Mouse (Mus musculus) heart, adult 2 months (tissue): ENCODE data around the gene Ccdc160. TPM values are rescaled to one million over a fixed set of nuclear protein-coding genes. Genes with fewer than 3 reads are reported as not detected.

Experiments
- DNase-seq, 2 experiments: peaks; one replicate each; pipeline ENCODE4 v3.0.0; 2021
- H3K27ac ChIP-seq: fragments of 200-600 bp; 2 replicates; pipeline ENCODE4 v1.8.1; 2022
- H3K27me3 ChIP-seq: fragments of 200-500 bp; 2 replicates; pipeline ENCODE4 v1.6.1; 2012; ENCODE audit warnings: mild to moderate bottlenecking, low read length, inconsistent platforms, mixed read lengths; ENCODE audit not compliant: control insufficient read depth, insufficient read depth
- H3K36me3 ChIP-seq: fragments of 200-500 bp; 2 replicates; pipeline ENCODE4 v1.6.1; 2012; ENCODE audit warnings: low read length, inconsistent platforms; ENCODE audit not compliant: control insufficient read depth, insufficient read depth
- H3K4me1 ChIP-seq: fragments of 200-500 bp; 2 replicates; pipeline ENCODE4 v1.6.1; 2011; ENCODE audit warnings: low read length; ENCODE audit not compliant: control insufficient read depth, insufficient read depth
- H3K4me3 ChIP-seq: fragments of 200-600 bp; 2 replicates; pipeline ENCODE4 v1.8.1; 2022
- H3K79me2 ChIP-seq: fragments of 200-500 bp; replicated peaks from 2 replicates; pipeline ENCODE4 v1.6.1; 2012; ENCODE audit warnings: mild to moderate bottlenecking, inconsistent platforms, low read length, moderate library complexity, mixed read lengths; ENCODE audit not compliant: control insufficient read depth, insufficient read depth
- H3K9ac ChIP-seq: fragments of 200-500 bp; 2 replicates; pipeline ENCODE4 v1.6.1; 2012; ENCODE audit warnings: low read depth, mild to moderate bottlenecking, control low read depth, inconsistent platforms, low read length, mixed read lengths
- CTCF ChIP-seq: fragments of 200-600 bp; IDR thresholded peaks from 2 replicates; pipeline ENCODE4 v1.8.1; 2022; ENCODE audit warnings: antibody characterized with exemption, mild to moderate bottlenecking, moderate library complexity
- EP300 ChIP-seq: fragments of 200-500 bp; IDR thresholded peaks from 2 replicates; pipeline ENCODE4 v1.6.1; 2011; ENCODE audit warnings: low read depth, low read length, control low read depth; ENCODE audit not compliant: insufficient read depth
- POLR2A ChIP-seq: fragments of 200-500 bp; IDR thresholded peaks from 2 replicates; pipeline ENCODE4 v1.6.1; 2011; ENCODE audit warnings: mild to moderate bottlenecking, low read depth, low read length, control low read depth; ENCODE audit not compliant: insufficient read depth
- WGBS: fragments of 180-500 bp; shearing (Covaris S2); methylation state at CpG from one replicate; pipeline ENCODE4 v1.1.7; 2018; 5-methylcytosine and 5-hydroxymethylcytosine counted together
- intact Hi-C: fragments of 180-260 bp; cut with DNase I; formaldehyde crosslinking; loops from one replicate; pipeline ENCODE4 v1.15.1; 2025
- polyA plus RNA-seq: library from polyadenylated mRNA; depleted of rRNA; stranded (reverse); fragments of >200 nt; gene quantifications from 2 replicates; pipeline ENCODE4 v1.2.3, GENCODE M21; 2012
- total RNA-seq, 2 experiments: library from RNA; stranded (reverse); gene quantifications; 2 replicates each; pipeline ENCODE4 v1.2.3; 2021

Gene Ccdc160
- total and polyA plus RNA-seq, 3 experiments, result 0.42 TPM; not detected in 2

- H3K79me2 ChIP-seq, result no peaks in the 10 kb centered on the region
- WGBS, result 82% methylated on average over 1 of the region's 1 CpGs
These were observed 44.2 kb upstream of the Ccdc160 start for GRCm38 (mm10) chrX:52746849-52747248.

GRCm38 (mm10) chrX:52753491-52754085 lies 37.4 kb upstream of the Ccdc160 start:
- no peaks in the 10 kb centered on the region for H3K27me3 ChIP-seq
- no peak for DNase-seq
- H3K79me2 ChIP-seq, result no peaks in the 10 kb centered on the region
- TF ChIP-seq EP300 (no peak), POLR2A (no peak), CTCF (no peak)
- intact Hi-C loops, result no loop called here
- no peak overlapping the region for H3K27ac ChIP-seq
- H3K4me1 ChIP-seq, result no peaks in the 10 kb centered on the region
- H3K9ac ChIP-seq, result no peak overlapping the region
- no peaks in the 10 kb centered on the region for H3K36me3 ChIP-seq
- 26% methylated on average over 6 of the region's 6 CpGs for WGBS
- H3K4me3 ChIP-seq, result no peak overlapping the region

More at GRCm38 (mm10) chrX:52746849-52747248, 44.2 kb upstream of the Ccdc160 start:
- Histone ChIP-seq H3K27ac (no peak overlapping the region), H3K4me1 (no peaks in the 10 kb centered on the region), H3K27me3 (peaks cover 2% of the 10 kb centered on the region; the same call in 1 of the 2 replicates), H3K4me3 (no peak overlapping the region), H3K36me3 (no peaks in the 10 kb centered on the region), H3K9ac (no peak overlapping the region)
- TF ChIP-seq CTCF (no peak), EP300 (no peak), POLR2A (no peak)
- DNase-seq, result no peak
- intact Hi-C loops, result no loop called here

GRCm38 (mm10) chrX:52757164-52757563 lies 33.8 kb upstream of the Ccdc160 start:
- no peak overlapping the region for H3K9ac ChIP-seq
- intact Hi-C loops, result no loop called here
- no peak for TF ChIP-seq EP300
- TF ChIP-seq POLR2A, result no peak
- no peak for TF ChIP-seq CTCF
- H3K79me2 ChIP-seq, result no peaks in the 10 kb centered on the region
- WGBS, result 71% methylated on average over 3 of the region's 3 CpGs
- H3K4me1 ChIP-seq, result no peaks in the 10 kb centered on the region
- H3K36me3 ChIP-seq, result no peaks in the 10 kb centered on the region
- DNase-seq, result no peak
- no peaks in the 10 kb centered on the region for H3K27me3 ChIP-seq
- no peak overlapping the region for H3K4me3 ChIP-seq
- H3K27ac ChIP-seq, result no peak overlapping the region

- Histone ChIP-seq H3K4me3 (no peak overlapping the region), H3K4me1 (no peaks in the 10 kb centered on the region), H3K36me3 (no peaks in the 10 kb centered on the region), H3K79me2 (no peaks in the 10 kb centered on the region), H3K27ac (no peak overlapping the region), H3K27me3 (no peaks in the 10 kb centered on the region), H3K9ac (no peak overlapping the region)
- intact Hi-C loops, result no loop called here
- no peak for DNase-seq
- TF ChIP-seq EP300 (no peak), CTCF (no peak), POLR2A (no peak)
- 87% methylated on average over 2 of the region's 2 CpGs for WGBS
These were observed 31.8 kb upstream of the Ccdc160 start for GRCm38 (mm10) chrX:52759232-52759631.

- Histone ChIP-seq H3K4me3 (no peak overlapping the region), H3K27me3 (no peaks in the 10 kb centered on the region), H3K9ac (no peak overlapping the region), H3K36me3 (no peaks in the 10 kb centered on the region), H3K27ac (no peak overlapping the region), H3K4me1 (no peaks in the 10 kb centered on the region), H3K79me2 (no peaks in the 10 kb centered on the region)
- no peak for DNase-seq
- TF ChIP-seq POLR2A (no peak), CTCF (no peak), EP300 (no peak)
- WGBS, result 72% methylated on average over 4 of the region's 4 CpGs
- intact Hi-C loops, result no loop called here
These were observed 30.6 kb upstream of the Ccdc160 start for GRCm38 (mm10) chrX:52760191-52760945.

GRCm38 (mm10) chrX:52762221-52762620 lies 28.8 kb upstream of the Ccdc160 start:
- no peak overlapping the region for H3K9ac ChIP-seq
- 56% methylated on average over 4 of the region's 4 CpGs for WGBS
- no peaks in the 10 kb centered on the region for H3K27me3 ChIP-seq
- TF ChIP-seq CTCF (no peak), POLR2A (no peak), EP300 (no peak)
- intact Hi-C loops, result no loop called here
- H3K36me3 ChIP-seq, result no peaks in the 10 kb centered on the region
- H3K4me3 ChIP-seq, result no peak overlapping the region
- H3K79me2 ChIP-seq, result no peaks in the 10 kb centered on the region
- DNase-seq, result no peak
- H3K4me1 ChIP-seq, result no peaks in the 10 kb centered on the region
- no peak overlapping the region for H3K27ac ChIP-seq
